Mouse (Mus musculus) heart, adult 18-20 months (tissue): ENCODE results near the gene Klc3. TPM values are rescaled to one million over a fixed set of nuclear protein-coding genes. Genes with fewer than 3 reads are reported as not detected.
A peak's percentile ranks its signal among the peaks of the same experiment; 100 is the strongest.

Experiments
- DNase-seq, 2 experiments: peaks; one replicate each; pipeline ENCODE4 v3.0.0; 2021 to 2022; ENCODE audit warnings: mixed read lengths in 1 of 2
- microRNA-seq, 2 experiments: library from miRNA; unstranded; fragments of <30 nt; microRNA quantifications; one replicate each; pipeline ENCODE4 v1.2.0; 2022
- total RNA-seq, 2 experiments: library from RNA; stranded (reverse); gene quantifications; 2 replicates each; pipeline ENCODE4 v1.2.3; 2021

The Klc3 gene
- total RNA-seq, 2 experiments from 2014 or later = 0.32 to 0.46 TPM

DNA sequence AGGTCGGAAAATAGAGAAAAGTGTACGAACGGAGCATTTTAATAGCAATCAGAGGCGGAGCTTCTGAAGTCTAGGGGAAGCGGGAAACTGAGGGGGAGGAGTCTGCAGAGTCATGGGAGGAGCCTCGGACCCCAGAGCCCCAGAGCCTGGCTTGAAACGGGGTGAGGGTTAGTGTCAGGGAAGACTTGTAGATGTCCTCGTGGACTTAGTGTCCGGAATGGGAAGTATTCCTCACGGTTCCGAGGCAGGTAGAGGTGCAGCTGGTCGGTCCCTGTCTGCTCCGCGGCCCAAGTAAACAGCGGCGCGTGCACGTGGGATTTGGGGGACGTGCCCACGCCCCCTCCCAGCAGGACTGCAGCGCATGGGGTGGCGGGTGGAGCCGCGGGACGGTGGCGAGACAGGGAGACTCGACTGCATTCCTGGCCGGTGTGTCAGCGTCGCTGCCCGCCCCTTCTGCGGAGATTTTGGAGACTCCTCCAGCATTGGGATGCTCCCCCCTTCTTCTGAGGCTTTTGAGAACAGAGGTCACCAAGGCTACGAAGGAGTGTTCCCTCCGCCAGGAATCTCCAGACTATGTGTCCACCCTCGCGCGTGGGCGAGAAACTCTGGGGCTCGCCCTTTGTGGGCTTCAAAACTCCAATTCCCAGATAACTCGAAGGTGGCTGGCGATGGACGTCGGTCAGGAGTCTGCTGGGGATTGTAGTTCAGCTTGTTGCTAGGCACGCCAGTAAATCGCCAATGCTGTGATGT, 43.8 kb downstream of the Klc3 start:
- DNase-seq = peak; percentile 84 to 86

DNA sequence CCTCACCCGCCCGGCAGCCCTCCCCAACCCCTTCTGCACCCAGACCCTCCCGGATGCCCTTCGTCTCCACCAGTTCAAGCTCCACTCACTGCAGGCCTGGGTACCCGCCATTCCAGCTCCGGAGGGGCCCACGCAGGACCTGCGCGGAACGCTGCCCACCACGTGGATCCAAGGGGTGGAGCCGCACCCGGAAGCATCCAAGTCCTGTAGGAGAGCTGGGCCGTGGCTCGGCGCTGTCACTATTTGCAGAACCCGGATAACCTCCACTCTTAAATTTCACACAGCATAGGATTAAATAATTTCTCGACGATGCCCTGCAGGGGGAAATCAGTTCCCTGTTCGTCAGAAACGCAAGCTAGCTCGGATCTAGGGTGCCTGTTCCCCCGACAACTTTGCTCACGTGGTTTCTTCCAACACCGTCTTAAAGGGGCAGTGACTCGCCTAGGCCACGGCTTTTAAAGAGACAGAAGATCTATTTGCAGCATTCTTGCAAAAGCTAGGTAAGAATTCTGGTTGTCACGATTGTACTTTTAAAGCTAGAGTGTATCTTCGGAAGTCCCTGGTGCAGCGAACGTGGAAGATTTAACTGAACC, 44.5 kb downstream of the Klc3 start, which contains the start of the genes Cd3eap and Ppp1r13l:
Gene Cd3eap (minus strand): TSS at position 185 of the 593 bp plus-strand sequence.
Gene Ppp1r13l (plus strand): TSS at position 451 of the 593 bp plus-strand sequence.
- peak; percentile 90 to 92 for DNase-seq

DNA sequence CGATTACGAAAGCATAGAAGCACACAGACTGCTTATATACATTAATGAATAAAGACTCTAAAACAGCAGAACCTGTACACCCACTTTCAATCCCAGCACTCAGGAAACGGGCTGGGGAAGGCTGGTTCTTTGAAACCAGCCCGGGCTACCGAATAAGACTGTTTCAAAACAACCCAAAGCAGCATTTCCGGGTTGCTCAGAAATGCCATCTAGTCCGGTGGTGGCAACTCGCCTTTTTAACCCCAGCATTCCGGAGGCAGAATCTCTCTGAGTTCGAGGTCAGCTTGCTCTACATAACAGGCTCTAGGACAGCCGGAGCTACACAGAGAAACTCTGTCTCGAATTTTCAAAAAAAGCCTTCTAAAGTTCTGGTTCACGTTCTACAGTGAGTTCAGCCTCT, 45.3 kb downstream of the Klc3 start:
- no peak for DNase-seq

DNA sequence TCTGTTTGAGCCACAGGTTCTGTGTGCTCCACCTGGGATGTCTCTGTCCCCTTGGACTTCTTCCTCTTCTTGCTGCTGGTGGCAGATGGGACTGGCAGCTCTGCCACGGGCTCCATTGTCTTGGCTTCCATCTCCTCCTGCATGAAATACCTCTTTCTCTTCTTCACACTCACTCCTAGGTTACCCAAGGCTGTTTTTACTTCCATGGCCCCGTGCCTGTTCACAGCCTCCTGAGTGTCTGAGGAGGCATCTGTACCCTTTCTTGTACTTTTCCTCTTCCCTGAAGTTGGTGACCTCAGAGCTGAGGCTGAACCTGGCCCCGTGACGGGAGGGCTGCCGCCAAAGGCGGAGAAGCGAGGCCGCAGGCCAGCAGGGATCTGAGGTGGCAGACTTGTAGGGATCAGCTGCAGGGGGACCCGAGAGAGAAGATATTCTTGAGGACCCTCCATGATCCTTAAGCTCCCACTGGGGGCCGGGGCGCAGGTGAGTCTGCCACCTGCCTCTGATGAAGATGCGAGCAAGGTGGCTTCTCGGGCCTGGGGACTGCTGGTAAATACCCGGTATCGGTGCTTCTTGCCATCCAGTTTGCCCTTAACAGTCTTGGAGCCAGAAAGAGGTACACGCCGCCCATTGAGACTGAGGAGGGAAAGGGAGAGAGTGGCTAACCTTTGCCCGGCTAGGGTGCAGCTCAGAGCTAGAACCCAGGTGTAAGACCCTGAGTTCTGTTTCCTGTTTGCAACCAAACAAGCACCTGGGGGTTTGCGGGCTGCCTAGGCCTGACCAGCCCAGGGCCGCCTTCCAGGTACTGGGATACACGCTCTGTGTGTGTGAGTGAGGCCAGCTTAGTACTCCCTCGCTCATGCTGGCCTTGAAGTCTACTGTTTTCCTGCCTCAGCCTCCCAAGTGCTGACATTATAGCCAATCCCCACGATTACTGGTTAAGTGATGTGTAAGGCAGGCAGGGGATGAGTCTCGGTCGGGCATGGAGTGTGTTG, 46.2 kb downstream of the Klc3 start:
- DNase-seq = no peak

DNA sequence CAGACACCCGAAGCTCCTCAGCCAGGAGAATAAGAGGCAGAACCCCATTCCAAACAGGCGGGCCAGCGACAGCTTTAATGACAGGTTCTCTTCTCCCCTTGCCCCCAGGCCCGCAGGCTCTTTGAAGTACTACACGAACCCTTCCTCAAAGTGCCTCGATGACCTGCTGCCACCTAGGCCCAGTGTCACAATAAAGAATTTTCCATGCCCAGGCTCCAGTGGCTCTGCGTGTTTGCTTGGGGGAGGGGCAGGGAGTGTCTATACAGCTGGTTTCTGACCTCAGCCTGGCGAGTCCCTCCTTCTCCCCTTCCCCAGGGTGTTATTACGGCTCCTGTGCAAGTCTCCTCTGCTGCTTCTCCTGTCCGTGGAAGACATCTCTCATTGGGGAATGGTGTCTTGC, 47.6 kb downstream of the Klc3 start:
- DNase-seq = no peak

DNA sequence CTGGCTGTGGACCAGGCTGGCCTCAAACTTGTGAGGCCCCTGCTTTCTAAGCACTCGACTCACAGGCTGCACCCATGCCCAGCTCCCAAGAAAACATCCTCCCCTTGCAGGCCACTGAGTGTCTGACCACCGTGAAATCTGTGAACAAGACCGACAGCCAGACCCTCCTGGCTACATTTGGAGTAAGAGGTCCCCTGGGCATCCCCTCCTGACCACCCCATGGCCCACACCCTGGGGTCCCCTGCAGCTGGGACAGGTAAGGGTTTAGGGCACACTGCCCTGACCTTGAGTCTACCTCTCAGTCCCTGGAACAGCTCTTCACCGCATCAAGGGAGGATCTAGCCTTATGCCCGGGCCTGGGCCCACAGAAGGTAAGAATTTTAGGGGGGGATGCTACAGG, 48.9 kb downstream of the Klc3 start:
- DNase-seq = no peak

DNA sequence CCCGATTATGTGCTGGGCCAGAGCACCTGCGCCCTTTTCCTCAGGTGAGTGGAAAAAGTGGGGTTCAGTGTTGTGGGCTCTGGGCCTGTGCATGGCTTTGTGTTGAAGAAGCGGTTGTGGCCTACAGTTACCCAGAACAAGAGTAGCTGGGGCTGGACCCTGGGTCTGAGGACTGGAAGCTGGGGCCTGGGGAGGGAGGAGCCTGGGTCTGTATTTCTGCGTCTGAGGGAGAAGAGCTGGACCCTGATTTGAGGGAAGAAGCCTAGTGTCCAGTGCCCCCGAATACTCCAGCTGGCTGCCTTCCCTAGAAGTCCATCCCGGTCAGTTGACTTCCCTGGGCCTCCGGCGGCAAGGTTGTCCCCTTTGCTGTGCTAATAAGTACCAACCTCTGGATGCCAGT, 53.7 kb downstream of the Klc3 start:
- DNase-seq = no peak

DNA sequence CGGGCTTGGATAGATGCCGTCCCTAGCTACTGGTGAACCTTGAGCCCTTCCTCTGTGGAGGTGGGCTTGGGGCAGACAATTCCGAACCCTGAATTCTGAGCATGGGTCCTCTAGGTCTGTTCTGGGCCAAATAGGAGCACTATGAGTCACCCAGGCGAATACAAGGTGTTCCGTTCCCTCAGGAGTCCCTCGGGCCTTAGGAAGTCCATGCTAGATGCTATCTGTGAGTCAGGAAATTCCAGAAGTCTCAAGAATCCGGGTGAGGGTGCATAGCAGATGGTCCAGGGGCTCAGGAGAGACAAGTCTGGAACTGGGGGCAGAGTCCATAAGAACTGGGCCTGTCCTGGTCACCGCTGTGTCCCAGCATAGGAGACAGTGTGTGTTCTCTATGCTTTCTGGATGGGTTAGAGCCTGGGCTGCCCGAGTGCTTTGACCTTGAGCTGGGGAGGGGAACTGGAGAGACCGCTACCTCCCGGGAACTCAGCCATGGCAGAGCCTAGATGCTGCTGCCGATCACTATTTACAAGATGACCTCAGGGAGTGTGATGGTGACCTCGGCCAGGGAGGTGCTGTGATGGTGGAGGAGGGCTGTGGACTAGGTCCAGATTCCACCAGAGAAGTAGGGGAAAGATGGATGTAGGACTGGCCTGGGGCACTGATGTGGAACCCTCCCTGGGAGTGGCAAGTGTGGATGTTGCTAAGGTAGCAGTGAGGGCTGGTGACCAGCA, 54.6 kb downstream of the Klc3 start:
- peak in 1 of 2 experiments; percentile 75 for DNase-seq

DNA sequence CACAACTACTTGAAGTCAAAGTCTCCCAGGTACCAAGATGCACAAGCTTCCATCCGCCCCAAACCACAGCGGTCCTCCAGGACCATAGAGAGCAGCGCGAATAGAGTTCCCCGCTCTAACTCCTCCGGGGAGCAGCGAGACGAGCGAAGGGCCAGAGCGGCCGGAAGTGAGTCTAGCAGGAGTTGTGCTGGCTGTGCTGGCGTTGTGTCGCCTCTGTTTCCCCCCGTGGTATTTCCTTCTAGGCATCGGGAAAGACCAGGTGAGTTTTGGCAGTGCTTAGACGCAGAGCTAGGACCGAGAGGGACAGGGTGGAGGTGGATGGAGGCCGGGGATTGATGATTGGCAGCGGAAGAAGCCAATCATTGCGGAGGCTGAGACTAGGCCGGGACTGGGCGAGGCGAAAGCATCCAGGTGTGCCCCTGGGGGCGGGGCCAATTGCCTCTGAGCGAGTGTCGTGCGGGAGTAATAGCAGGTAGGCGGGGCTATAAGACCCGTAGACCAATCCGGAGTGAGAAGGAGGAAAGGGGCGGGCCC, 58.9 kb downstream of the Klc3 start:
- DNase-seq = peak; percentile 95 to 96

Small RNA genes lying within 50 kb of the gene (microRNA-seq; reads per million reads assigned to microRNA genes)
- gene Mir343 = 0 reads per million in 2 experiments

Other genes starting within 250 kb of the Klc3 start
- gene Gipr, start 238.0 kb downstream of the Klc3 start, total RNA-seq = under 1 TPM in 1 of 2 experiments, not detected in 1; 0.13 TPM
- 10 to 100 TPM; 36.7 to 38.7 TPM for gene Eml2, start 227.7 kb downstream of the Klc3 start, total RNA-seq
- 1 to 10 TPM; 5.5 to 7.1 TPM for gene Gpr4, start 191.6 kb downstream of the Klc3 start, total RNA-seq
- gene Opa3, start 175.8 kb downstream of the Klc3 start, total RNA-seq = 10 to 100 TPM; 65.1 to 70.8 TPM
- 10 to 100 TPM; 26.7 to 27.7 TPM for gene Vasp, start 132.3 kb downstream of the Klc3 start, total RNA-seq
- gene Ppm1n, start 124.0 kb downstream of the Klc3 start, total RNA-seq = not detected
- 100 to 1,000 TPM; 124 to 132 TPM for gene Rtn2, start 121.5 kb downstream of the Klc3 start, total RNA-seq
- gene Fosb, start 94.1 kb downstream of the Klc3 start, total RNA-seq = 1 to 10 TPM in 1 of 2 experiments, under 1 TPM in 1; 0.62 to 1.0 TPM
- 10 to 100 TPM; 43.5 to 50.3 TPM for gene Ercc1, start 59.3 kb downstream of the Klc3 start, total RNA-seq
- gene Cd3eap, start 44.6 kb downstream of the Klc3 start, total RNA-seq = 1 to 10 TPM; 9.6 to 10.0 TPM
- 10 to 100 TPM; 38.2 to 42.9 TPM for gene Ppp1r13l, start 44.4 kb downstream of the Klc3 start, total RNA-seq
- gene Ercc2, start 22.1 kb downstream of the Klc3 start, total RNA-seq = 10 to 100 TPM in 1 of 2 experiments, 1 to 10 TPM in 1; 7.6 to 10.4 TPM
- gene Ckm, start 672 bp upstream of the Klc3 start, total RNA-seq = 1,000 to 10,000 TPM; 3,672 to 3,752 TPM
- 10 to 100 TPM; 21.3 to 22.1 TPM for gene Mark4, start 54.7 kb upstream of the Klc3 start, total RNA-seq
- 1 to 10 TPM in 1 of 2 experiments, under 1 TPM in 1; 0.77 to 1.1 TPM for gene Exoc3l2, start 59.2 kb upstream of the Klc3 start, total RNA-seq
- gene Bloc1s3, start 104.3 kb upstream of the Klc3 start, total RNA-seq = 1 to 10 TPM; 2.7 to 2.8 TPM
- 10 to 100 TPM; 44.3 to 45.3 TPM for gene Trappc6a, start 104.3 kb upstream of the Klc3 start, total RNA-seq
- gene Nkpd1, start 113.7 kb upstream of the Klc3 start, total RNA-seq = under 1 TPM in 1 of 2 experiments, not detected in 1; 0.18 TPM
- 10 to 100 TPM; 61.1 to 63.1 TPM for gene Ppp1r37, start 159.0 kb upstream of the Klc3 start, total RNA-seq
- gene Zfp296, start 173.2 kb upstream of the Klc3 start, total RNA-seq = under 1 TPM; 0.35 to 0.49 TPM
- gene Gemin7, start 173.5 kb upstream of the Klc3 start, total RNA-seq = 10 to 100 TPM; 52.1 to 55.0 TPM
- gene Clasrp, start 200.4 kb upstream of the Klc3 start, total RNA-seq = 10 to 100 TPM; 10.5 to 15.6 TPM
- 1 to 10 TPM; 9.0 to 9.2 TPM for gene Relb, start 225.3 kb upstream of the Klc3 start, total RNA-seq